Mouse (Mus musculus) E14TG2a.4 (cell line): ENCODE data around the gene Fgf18.

Source experiments
- H3K27me3 ChIP-seq: 2 replicates; pipeline ENCODE4 v1.6.1; 2014; ENCODE audit warnings: low read length, control low read depth; ENCODE audit not compliant: insufficient read depth
- H3K36me3 ChIP-seq: 2 replicates; pipeline ENCODE4 v1.6.1; 2014; ENCODE audit warnings: low read length, control low read depth; ENCODE audit not compliant: insufficient read depth
- H3K4me1 ChIP-seq: replicated peaks from 2 replicates; pipeline ENCODE4 v1.6.1; 2014; ENCODE audit warnings: low read depth, low read length, control low read depth
- H3K4me3 ChIP-seq: replicated peaks from 2 replicates; pipeline ENCODE4 v1.5.1; 2014; ENCODE audit warnings: mild to moderate bottlenecking, low read length
- H3K9me3 ChIP-seq: 2 replicates; pipeline ENCODE4 v1.6.1; 2014; ENCODE audit warnings: low read length, control low read depth
- CTCF ChIP-seq: conservative IDR thresholded peaks from 2 replicates; pipeline ENCODE4 v1.5.1; 2014; ENCODE audit warnings: low read length
- NANOG ChIP-seq: IDR thresholded peaks from 2 replicates; pipeline ENCODE4 v1.6.1; 2014; ENCODE audit warnings: borderline replicate concordance, low read length, mixed read lengths
- POU5F1 ChIP-seq: IDR thresholded peaks from 2 replicates; pipeline ENCODE4 v1.6.1; 2014; ENCODE audit warnings: low read length, borderline replicate concordance

The Fgf18 gene

DNA sequence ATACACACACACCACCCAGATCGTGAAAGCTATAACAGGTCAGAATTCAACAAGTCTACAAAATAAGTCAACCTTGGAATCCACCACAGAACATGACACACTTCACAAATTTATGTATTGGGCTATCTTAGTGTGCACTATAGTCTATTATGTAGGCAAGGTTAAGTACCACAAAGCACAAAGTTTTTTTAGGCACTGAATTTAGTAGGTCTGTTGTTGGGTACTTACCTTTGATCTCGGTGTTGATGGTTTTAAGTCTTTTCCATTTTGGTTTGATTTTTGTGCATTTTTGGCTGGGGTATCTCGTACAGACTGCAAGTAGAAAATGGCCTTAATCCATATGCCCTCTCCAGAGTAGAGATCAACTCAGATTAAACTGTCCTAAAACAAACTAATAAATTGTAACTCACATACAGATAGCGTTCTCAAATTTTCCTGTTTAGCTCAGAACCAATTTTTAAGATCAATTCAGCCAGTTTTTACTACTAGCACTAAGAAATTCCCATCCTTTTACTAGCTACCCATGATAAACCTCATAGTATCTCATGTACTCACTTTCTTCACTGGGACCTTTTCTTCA lies 9.3 kb upstream of the Fgf18 start:
- Histone ChIP-seq H3K9me3 (no peaks in the 10 kb centered on the region), H3K36me3 (peaks cover 100% of the 10 kb centered on the region), H3K4me3 (peak overlapping the region; percentile 21; the same call in 1 of the 2 replicates), H3K27me3 (no peaks in the 10 kb centered on the region), H3K4me1 (peaks cover 57% of the 10 kb centered on the region)
- TF ChIP-seq NANOG = no peak

DNA sequence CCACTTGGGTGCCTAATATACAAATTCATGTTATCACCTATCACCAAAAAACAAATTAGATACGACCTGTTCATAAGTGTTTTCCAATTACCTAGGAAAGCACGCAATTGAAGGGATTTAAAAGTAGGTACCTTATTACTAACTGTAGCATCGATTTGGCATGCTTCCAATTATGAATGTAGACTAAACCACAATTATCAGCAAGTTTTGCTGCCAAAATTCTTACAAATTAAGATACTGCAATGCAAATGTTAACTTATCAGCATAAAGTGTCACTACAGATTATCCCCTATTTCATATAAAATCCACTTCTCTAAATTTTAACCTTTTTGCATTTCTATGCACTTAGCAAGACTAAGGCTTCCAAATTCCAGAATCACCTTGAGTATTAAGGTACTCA lies 7.3 kb upstream of the Fgf18 start:
- no peaks in the 10 kb centered on the region for H3K9me3 ChIP-seq
- H3K27me3 ChIP-seq = no peaks in the 10 kb centered on the region
- no peak overlapping the region for H3K4me3 ChIP-seq
- H3K36me3 ChIP-seq = peaks cover 100% of the 10 kb centered on the region
- TF ChIP-seq CTCF (no peak), NANOG (no peak), POU5F1 (no peak)
- H3K4me1 ChIP-seq = peaks cover 47% of the 10 kb centered on the region

DNA sequence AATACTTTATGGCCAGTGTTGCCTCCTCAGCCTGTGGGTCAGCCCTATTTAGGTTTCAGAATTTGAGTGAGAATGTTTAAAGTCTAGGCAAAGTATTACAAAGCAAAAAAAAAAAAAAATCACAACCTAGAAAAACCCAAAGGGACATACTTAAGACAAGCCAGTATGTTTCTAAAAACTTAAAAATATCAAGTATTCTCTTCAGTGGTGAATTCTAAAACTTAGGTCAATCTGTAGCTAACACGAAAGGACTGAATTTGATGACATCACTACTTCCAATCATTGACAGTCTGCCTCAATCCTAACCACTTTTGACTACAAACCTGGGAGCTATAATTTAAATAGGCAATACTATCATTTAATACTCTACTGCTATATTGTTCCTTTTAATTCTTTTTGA lies 5.8 kb upstream of the Fgf18 start:
- no peak for TF ChIP-seq CTCF
- no peak for TF ChIP-seq POU5F1
- TF ChIP-seq NANOG = no peak
- H3K27me3 ChIP-seq = peaks cover 3% of the 10 kb centered on the region
- peaks cover 93% of the 10 kb centered on the region for H3K36me3 ChIP-seq
- H3K4me3 ChIP-seq = no peak overlapping the region
- H3K4me1 ChIP-seq = peaks cover 40% of the 10 kb centered on the region
- H3K9me3 ChIP-seq = no peaks in the 10 kb centered on the region

GRCm38 (mm10) chr11:33151780-33152145 lies 4.6 kb upstream of the Fgf18 start:
- TF ChIP-seq POU5F1 = no peak
- TF ChIP-seq CTCF = no peak
- no peak for TF ChIP-seq NANOG
- Histone ChIP-seq H3K27me3 (peaks cover 12% of the 10 kb centered on the region), H3K4me1 (peaks cover 33% of the 10 kb centered on the region), H3K36me3 (peaks cover 80% of the 10 kb centered on the region), H3K4me3 (no peak overlapping the region), H3K9me3 (no peaks in the 10 kb centered on the region)

DNA sequence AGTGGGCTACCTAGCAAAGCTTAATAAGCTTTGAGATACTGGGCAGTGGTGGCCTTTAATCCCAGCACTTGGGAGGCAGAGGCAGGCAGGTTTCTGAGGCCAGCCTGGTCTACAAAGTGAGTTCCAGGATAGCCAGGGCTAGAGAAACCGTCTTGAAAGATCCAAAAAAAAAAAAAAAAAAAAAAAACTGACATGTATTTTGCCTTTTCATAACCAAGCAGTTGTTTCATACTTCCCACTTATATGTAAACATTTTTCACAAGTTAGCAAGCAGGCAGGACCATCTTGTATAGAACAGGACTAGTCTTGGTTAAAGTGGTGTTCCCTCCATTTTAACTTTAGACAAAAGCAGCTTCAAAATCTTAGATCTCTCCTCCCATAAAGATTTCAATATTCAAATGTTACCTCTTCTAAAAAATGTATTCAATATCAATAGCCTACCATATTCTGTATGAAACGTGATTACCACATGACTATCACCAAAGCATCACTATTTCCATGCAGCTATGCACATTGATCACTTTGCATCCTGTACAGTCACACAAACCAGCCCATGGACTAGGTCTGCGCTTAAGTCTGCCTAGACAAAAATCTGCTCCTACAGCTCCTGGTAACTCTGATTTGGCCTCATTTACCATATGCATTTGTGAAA lies 4.1 kb upstream of the Fgf18 start:
- H3K36me3 ChIP-seq = peaks cover 75% of the 10 kb centered on the region
- H3K4me1 ChIP-seq = peaks cover 32% of the 10 kb centered on the region
- no peaks in the 10 kb centered on the region for H3K9me3 ChIP-seq
- TF ChIP-seq CTCF (no peak), POU5F1 (no peak), NANOG (no peak)
- H3K4me3 ChIP-seq = no peak overlapping the region
- peaks cover 16% of the 10 kb centered on the region for H3K27me3 ChIP-seq

DNA sequence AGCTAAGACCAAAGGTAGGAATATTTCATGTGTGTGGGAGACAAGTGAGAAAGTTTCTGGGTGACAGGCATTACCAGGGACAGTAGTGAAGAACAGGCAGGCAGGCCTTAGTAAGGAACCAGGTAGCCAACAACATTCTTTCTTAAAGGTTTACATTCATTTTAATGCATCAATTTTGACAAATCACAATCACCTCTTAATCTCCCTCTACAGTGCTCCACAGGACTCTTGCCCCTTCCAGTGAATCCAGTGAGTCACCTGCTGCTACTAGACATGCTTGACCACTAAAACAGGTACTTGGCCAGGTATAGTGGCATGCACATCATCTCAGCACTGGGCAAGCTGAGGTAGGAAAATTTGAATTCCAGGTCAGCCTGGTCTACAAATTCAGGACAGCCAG lies 3.2 kb upstream of the Fgf18 start:
- peaks cover 35% of the 10 kb centered on the region for H3K4me1 ChIP-seq
- no peaks in the 10 kb centered on the region for H3K9me3 ChIP-seq
- peaks cover 66% of the 10 kb centered on the region for H3K36me3 ChIP-seq
- no peak overlapping the region for H3K4me3 ChIP-seq
- peaks cover 25% of the 10 kb centered on the region for H3K27me3 ChIP-seq
- no peak for TF ChIP-seq POU5F1
- TF ChIP-seq CTCF = no peak
- TF ChIP-seq NANOG = no peak

DNA sequence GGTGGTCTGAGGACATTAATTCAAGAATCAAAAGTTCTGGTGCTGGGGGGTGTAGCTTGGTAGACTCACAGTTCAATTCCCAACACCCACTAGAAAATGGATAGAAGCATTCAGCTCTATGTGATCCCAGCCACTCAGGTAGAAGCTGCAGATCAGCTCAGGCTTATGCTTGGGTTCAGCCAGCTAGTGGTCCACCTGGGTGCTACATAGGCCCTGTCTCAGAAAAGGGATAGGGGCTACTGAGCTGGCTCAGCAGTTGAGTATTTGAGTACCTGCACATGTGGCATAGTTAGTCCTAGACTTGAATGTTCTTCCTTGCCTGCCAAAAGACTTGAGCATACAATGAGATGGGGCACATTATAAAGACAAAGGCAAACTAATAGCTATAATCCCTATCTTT lies 2.3 kb upstream of the Fgf18 start:
- Histone ChIP-seq H3K4me3 (no peak overlapping the region), H3K4me1 (peaks cover 35% of the 10 kb centered on the region), H3K9me3 (no peaks in the 10 kb centered on the region), H3K36me3 (peaks cover 57% of the 10 kb centered on the region), H3K27me3 (peaks cover 34% of the 10 kb centered on the region)
- no peak for TF ChIP-seq CTCF
- no peak for TF ChIP-seq NANOG
- no peak for TF ChIP-seq POU5F1

GRCm38 (mm10) chr11:33149088-33149436 lies 1.9 kb upstream of the Fgf18 start:
- no peak overlapping the region for H3K4me3 ChIP-seq
- TF ChIP-seq NANOG (no peak), POU5F1 (no peak), CTCF (no peak)
- H3K27me3 ChIP-seq = peaks cover 38% of the 10 kb centered on the region
- H3K9me3 ChIP-seq = no peaks in the 10 kb centered on the region
- peaks cover 38% of the 10 kb centered on the region for H3K4me1 ChIP-seq
- H3K36me3 ChIP-seq = peaks cover 53% of the 10 kb centered on the region

- Histone ChIP-seq H3K4me3 (peak overlapping the region; percentile 86), H3K9me3 (no peaks in the 10 kb centered on the region), H3K4me1 (peaks cover 43% of the 10 kb centered on the region), H3K36me3 (peaks cover 48% of the 10 kb centered on the region), H3K27me3 (peaks cover 43% of the 10 kb centered on the region)
- TF ChIP-seq POU5F1 (no peak), NANOG (no peak), CTCF (peak; percentile 56)
Measured at GRCm38 (mm10) chr11:33148338-33149087, 1.3 kb upstream of the Fgf18 start.
